Mouse (Mus musculus): ENCODE measurements around the gene Pmpca.
"Not testable (repeated sequence)": the region's sequence is repeated elsewhere in the genome, so short reads cannot be mapped to it uniquely, and the experiment has no call there.

DNA sequence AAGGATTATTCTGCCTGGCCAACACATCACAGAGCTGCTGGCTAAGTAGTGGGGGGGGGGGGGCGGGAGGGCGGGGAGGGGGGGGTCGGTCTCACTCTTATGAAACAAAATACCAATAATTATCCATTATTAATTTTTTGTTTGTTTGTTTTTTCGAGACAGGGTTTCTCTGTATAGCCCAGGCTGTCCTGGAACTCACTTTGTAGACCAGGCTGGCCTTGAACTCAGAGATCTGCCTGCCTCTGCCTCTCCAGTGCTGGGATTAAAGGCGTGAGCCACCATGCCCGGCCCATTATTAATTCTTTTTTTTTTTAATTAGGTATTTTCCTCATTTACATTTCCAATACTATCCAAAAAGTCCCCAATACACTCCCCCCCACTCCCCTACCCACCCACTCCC lies 8.3 kb upstream of the Pmpca start:
- TF ChIP-seq CTCF (IDR thresholded peaks at IDR 0.05; ENCODE audit: control insufficient read depth, insufficient read depth, low read length); POLR2A (IDR thresholded peaks at IDR 0.05; ENCODE audit: borderline replicate concordance, control insufficient read depth, low read depth, low read length): not testable (repeated sequence)

All from bone marrow, adult 2 months (tissue).